Mouse (Mus musculus) lung, adult 2 months (tissue): ENCODE data around the gene Syngr4.

ENCODE experiments used
- CTCF ChIP-seq: fragments of 200-500 bp; IDR thresholded peaks from 2 replicates; pipeline ENCODE4 v1.5.1; 2011; ENCODE audit warnings: mild to moderate bottlenecking, low read length, control low read depth; ENCODE audit not compliant: insufficient read depth
- POLR2A ChIP-seq: fragments of 200-500 bp; IDR thresholded peaks from 2 replicates; pipeline ENCODE4 v1.6.1; 2011; ENCODE audit warnings: low read depth, mild to moderate bottlenecking, control low read depth, low read length, borderline replicate concordance; ENCODE audit errors: extremely low read depth

- no peak for TF ChIP-seq CTCF
- TF ChIP-seq POLR2A = no peak
These were observed 19.6 kb downstream of the Syngr4 start for GRCm38 (mm10) chr7:45876895-45877294.
